Mouse (Mus musculus): ENCODE data around the gene Calcoco2. TPM values are rescaled to one million over a fixed set of nuclear protein-coding genes. Genes with fewer than 3 reads are reported as not detected.

Gene Calcoco2
- polyA plus RNA-seq, 1 experiment from 2014 or later: not detected

DNA sequence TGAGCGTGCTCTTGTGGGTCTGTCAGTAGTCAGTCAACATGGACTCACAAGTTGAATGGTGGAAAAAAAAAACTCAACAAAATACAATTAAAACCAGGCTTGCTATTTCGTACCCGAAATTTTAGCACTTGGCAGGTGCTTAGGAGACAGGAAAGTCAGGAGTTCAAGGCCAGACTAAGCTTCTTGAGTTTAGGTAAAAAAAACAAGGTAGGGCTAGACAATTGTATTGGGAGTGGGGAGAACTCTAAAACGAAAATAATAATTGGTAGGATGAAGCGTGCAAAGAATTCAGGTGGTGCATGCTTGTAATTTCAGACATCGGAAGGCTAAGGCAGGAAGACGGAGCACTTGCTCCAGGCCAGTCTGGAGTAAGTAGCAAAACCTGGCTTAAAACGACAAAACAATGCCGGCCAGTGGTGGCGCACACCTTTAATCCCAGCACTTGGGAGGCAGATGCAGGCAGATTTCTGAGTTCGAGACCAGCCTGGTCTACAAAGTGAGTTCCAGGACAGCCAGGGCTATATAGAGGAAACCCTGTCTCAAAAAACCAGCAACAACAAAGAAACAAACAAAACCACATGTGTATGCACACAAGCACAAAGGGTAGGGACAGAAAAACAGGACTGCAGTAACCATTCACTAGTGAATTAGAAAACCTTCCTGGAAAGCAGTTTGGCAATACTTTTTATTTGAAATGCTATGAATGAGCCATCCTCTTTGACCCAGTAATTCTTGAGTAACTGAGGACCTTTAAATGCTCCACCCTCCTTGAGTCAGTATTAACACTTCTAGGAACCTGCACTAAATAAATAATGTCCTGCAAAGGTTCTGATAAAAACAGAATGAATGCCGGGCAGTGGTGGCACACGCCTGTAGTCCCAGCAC, 35.3 kb downstream of the Calcoco2 start:
- no peaks in the 10 kb centered on the region for H3K27me3 ChIP-seq (ENCODE audit: control insufficient read depth, insufficient read depth, low read length)
- peak overlapping the region; percentile 45 for H3K4me2 ChIP-seq (ENCODE audit: low read depth, low read length)
- no peak for DNase-seq (ENCODE audit: low spot score)
- peaks cover 7% of the 10 kb centered on the region; the same call in 1 of the 2 replicates for H3K4me1 ChIP-seq (ENCODE audit: control insufficient read depth, insufficient read depth, low read length)
- no peak for ATAC-seq (replicated peaks; ENCODE audit: insufficient number of reproducible peaks, low FRiP score, low TSS enrichment, low read depth)
- 0 out of 2 replicates have a peak overlapping the region, but pooled peaks have one; percentile 15 for H3K9ac ChIP-seq (replicated peaks; ENCODE audit: low read length)
- H3K27ac ChIP-seq (replicated peaks; ENCODE audit: low read depth, low read length): no peak overlapping the region
- 66% methylated on average over 13 of the region's 13 CpGs for WGBS
- H3K4me3 ChIP-seq (ENCODE audit: low read depth, low read length): peak overlapping the region; percentile 27
- no peaks in the 10 kb centered on the region for H3K36me3 ChIP-seq (replicated peaks; ENCODE audit: control insufficient read depth, insufficient read depth, low read depth, low read length)
- no peaks in the 10 kb centered on the region for H3K9me3 ChIP-seq (replicated peaks; ENCODE audit: control insufficient read depth, low read length)

DNA sequence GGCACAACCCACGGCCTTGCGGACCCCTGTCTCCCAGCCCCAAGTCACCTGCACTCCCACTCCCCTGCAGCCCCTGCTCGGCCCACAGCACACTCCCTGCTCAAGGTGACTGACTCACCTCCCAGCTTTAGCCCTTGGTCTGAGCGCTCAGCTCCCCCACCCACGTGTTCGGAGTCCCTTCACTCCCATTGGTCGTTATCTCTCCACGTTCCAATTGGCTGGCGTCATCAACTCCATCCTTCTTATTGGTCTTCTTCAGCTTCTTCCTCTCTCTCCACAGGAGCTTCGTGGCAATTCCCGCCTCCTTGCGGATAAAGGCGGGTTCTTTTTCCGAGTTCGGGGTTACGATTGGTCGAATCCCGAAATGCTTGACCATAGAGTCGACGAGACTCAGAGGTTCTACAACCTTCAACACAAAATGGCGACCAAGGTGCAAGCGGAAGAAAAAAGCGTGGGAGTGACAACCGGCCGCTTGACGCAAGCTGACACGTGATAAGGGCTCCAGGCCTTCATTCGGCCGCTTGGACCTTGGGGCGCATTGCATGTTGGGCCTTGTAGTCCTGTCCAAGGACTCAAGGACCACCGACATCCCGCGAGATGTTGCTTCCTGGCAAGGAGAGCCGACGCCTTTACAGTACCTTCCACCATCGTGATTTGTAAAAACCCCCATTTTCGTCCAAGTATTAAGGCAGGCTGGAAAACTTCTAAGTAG, 36.1 kb downstream of the Calcoco2 start, which contains the start of gene Atp5g1:
Atp5g1 (minus strand) TSS at position 162 of the 712 bp plus-strand sequence.
- WGBS: under 1% methylated on average over 37 of the region's 37 CpGs
- ATAC-seq (replicated peaks; ENCODE audit: insufficient number of reproducible peaks, low FRiP score, low TSS enrichment, low read depth) (peak; percentile 96), DNase-seq (ENCODE audit: low spot score) (peak; percentile 99)
- Histone ChIP-seq H3K36me3 (replicated peaks; ENCODE audit: control insufficient read depth, insufficient read depth, low read depth, low read length) (no peaks in the 10 kb centered on the region; the same call in 1 of the 2 replicates), H3K27me3 (ENCODE audit: control insufficient read depth, insufficient read depth, low read length) (no peaks in the 10 kb centered on the region), H3K4me1 (ENCODE audit: control insufficient read depth, insufficient read depth, low read length) (peaks cover 7% of the 10 kb centered on the region; the same call in 1 of the 2 replicates), H3K27ac (replicated peaks; ENCODE audit: low read depth, low read length) (0 out of 2 replicates have a peak within 1 kb of the TSS, but pooled peaks have one; percentile 7), H3K4me3 (ENCODE audit: low read depth, low read length) (peak within 1 kb of the TSS; percentile 63), H3K9ac (replicated peaks; ENCODE audit: low read length) (peak within 1 kb of the TSS; percentile 65), H3K4me2 (ENCODE audit: low read depth, low read length) (peak within 1 kb of the TSS; percentile 70), H3K9me3 (replicated peaks; ENCODE audit: control insufficient read depth, low read length) (no peaks in the 10 kb centered on the region)

DNA sequence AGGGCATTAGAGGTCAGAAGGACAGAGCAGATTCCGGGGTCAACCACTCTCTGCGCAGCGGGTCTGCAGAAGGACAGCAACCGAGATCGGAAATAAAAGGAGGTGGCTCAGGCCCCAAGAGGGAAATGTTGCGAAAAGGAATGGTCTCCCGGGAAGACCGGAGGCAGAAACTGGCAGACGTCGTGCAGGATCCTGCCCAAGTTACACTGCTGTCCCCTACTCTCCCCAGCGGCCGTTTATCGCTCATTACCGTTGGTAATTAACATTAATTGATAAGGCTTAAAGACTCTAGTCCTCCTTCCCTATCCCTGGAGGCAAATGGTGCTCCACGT, 36.6 kb downstream of the Calcoco2 start:
- H3K36me3 ChIP-seq (replicated peaks; ENCODE audit: control insufficient read depth, insufficient read depth, low read depth, low read length): no peaks in the 10 kb centered on the region; the same call in 1 of the 2 replicates
- peak overlapping the region; percentile 65 for H3K9ac ChIP-seq (replicated peaks; ENCODE audit: low read length)
- peak overlapping the region; percentile 70 for H3K4me2 ChIP-seq (ENCODE audit: low read depth, low read length)
- H3K4me1 ChIP-seq (ENCODE audit: control insufficient read depth, insufficient read depth, low read length): peaks cover 7% of the 10 kb centered on the region; the same call in 1 of the 2 replicates
- ATAC-seq (replicated peaks; ENCODE audit: insufficient number of reproducible peaks, low FRiP score, low TSS enrichment, low read depth): no peak
- 0% methylated on average over 15 of the region's 15 CpGs for WGBS
- DNase-seq (ENCODE audit: low spot score): no peak
- H3K4me3 ChIP-seq (ENCODE audit: low read depth, low read length): peak overlapping the region; percentile 63
- no peaks in the 10 kb centered on the region for H3K27me3 ChIP-seq (ENCODE audit: control insufficient read depth, insufficient read depth, low read length)
- H3K9me3 ChIP-seq (replicated peaks; ENCODE audit: control insufficient read depth, low read length): no peaks in the 10 kb centered on the region
- 0 out of 2 replicates have a peak overlapping the region, but pooled peaks have one; percentile 7 for H3K27ac ChIP-seq (replicated peaks; ENCODE audit: low read depth, low read length)

DNA sequence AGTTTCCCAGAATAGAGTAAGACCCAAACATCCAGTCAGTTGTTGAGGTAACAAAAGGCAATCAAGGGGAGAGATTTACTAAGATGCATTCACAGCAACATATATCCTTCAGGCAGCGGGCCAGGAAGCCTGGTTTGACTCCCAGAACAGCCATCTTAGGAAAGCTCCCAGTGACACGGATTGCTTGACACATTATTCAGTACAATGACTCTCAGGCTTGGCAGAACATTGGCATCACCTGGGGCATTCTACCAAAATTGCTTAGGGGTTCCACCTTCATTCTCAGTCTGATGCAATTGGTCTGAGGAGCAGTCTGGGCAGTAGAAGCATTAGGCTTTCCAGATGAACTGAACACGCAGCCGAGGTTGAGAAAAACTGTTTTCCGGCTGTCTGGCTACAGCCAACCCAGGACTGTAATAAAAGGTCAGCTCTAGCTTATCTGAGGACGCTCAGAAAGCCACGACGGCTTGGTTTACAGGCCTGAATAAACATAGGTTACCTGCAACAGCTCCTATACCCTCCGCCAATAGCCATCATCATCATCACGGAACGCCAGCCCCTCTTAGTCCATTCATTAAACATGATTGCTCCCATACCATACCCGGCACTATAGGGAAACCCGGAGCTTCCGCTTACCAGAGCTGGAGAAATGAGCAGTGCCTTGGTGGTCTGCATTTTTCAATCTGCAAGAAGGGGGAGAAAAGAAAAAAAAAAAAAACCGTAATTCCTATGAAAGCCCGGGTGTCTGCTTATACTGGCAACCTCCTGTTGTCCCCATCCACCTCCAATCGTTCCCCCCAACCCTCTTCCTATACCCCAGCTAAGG, 37.2 kb downstream of the Calcoco2 start:
- H3K9ac ChIP-seq (replicated peaks; ENCODE audit: low read length): peak overlapping the region; percentile 65
- 24% methylated on average over 17 of the region's 17 CpGs for WGBS

DNA sequence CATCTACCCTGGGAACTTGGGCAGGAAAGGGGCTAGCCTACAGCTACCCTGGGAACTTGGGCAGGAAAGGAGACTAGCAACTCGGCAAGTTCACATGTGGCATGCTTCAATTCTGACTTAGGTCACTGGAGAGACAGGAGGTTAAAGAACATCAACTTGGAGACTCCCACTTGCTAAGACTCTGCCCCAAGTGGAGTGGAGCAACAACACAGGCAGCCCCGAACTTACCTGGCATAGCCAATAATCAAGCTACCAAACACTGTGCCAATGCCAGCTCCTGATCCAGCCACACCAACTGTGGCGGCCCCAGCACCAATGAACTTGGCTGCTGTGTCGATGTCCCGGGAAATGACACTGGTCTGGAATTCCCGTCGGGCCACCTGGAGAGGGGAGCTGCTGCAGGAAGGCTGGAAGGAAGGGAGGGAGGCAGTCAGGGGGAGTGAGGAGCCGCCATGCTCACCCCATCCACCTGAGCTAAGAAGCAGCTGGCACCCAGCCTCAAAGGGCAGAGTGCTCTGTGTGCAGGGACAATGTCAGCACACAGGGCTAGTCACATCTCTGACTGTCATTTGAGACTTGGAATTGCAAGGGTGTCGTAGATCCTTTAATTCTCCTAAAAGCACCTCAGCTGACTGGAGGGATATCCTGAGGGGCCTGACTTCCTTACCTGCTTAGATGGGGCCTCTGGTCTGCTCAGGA, 38.3 kb downstream of the Calcoco2 start:
- DNase-seq (ENCODE audit: low spot score) (no peak), ATAC-seq (replicated peaks; ENCODE audit: insufficient number of reproducible peaks, low FRiP score, low TSS enrichment, low read depth) (no peak)
- Histone ChIP-seq H3K4me2 (ENCODE audit: low read depth, low read length) (no peak overlapping the region), H3K4me3 (ENCODE audit: low read depth, low read length) (no peak overlapping the region), H3K27ac (replicated peaks; ENCODE audit: low read depth, low read length) (no peak overlapping the region), H3K36me3 (replicated peaks; ENCODE audit: control insufficient read depth, insufficient read depth, low read depth, low read length) (no peaks in the 10 kb centered on the region; the same call in 1 of the 2 replicates), H3K9me3 (replicated peaks; ENCODE audit: control insufficient read depth, low read length) (no peaks in the 10 kb centered on the region), H3K27me3 (ENCODE audit: control insufficient read depth, insufficient read depth, low read length) (no peaks in the 10 kb centered on the region), H3K4me1 (ENCODE audit: control insufficient read depth, insufficient read depth, low read length) (peaks cover 7% of the 10 kb centered on the region; the same call in 1 of the 2 replicates), H3K9ac (replicated peaks; ENCODE audit: low read length) (no peak overlapping the region)
- 71% methylated on average over 8 of the region's 9 CpGs for WGBS

More for the DNA sequence above, 37.2 kb downstream of the Calcoco2 start:
- no peaks in the 10 kb centered on the region for H3K27me3 ChIP-seq (ENCODE audit: control insufficient read depth, insufficient read depth, low read length)
- ATAC-seq (replicated peaks; ENCODE audit: insufficient number of reproducible peaks, low FRiP score, low TSS enrichment, low read depth): no peak
- H3K9me3 ChIP-seq (replicated peaks; ENCODE audit: control insufficient read depth, low read length): no peaks in the 10 kb centered on the region
- peak overlapping the region; percentile 63 for H3K4me3 ChIP-seq (ENCODE audit: low read depth, low read length)
- H3K27ac ChIP-seq (replicated peaks; ENCODE audit: low read depth, low read length): no peak overlapping the region
- H3K4me2 ChIP-seq (ENCODE audit: low read depth, low read length): peak overlapping the region; percentile 70
- no peaks in the 10 kb centered on the region; the same call in 1 of the 2 replicates for H3K36me3 ChIP-seq (replicated peaks; ENCODE audit: control insufficient read depth, insufficient read depth, low read depth, low read length)
- DNase-seq (ENCODE audit: low spot score): no peak
- peaks cover 7% of the 10 kb centered on the region; the same call in 1 of the 2 replicates for H3K4me1 ChIP-seq (ENCODE audit: control insufficient read depth, insufficient read depth, low read length)

DNA sequence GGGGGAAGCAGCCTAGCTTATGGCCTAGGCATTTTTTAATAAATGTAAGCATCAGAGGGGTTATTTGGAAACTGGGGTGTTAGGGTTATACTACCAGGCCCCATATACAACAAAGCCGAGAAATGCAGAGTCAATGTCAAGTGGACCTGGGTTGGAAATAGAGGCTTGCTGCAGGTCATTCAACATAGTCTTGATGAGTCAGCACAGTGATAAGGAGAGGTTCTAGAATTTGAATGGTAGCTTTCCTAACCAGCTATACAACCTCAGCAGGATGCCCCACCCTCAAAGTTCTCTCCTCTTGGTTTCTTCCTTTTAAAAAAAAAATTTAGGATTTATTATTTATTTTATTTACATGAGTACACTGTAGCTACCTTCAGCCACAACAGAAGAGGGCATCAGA, 40.8 kb downstream of the Calcoco2 start:
- Histone ChIP-seq H3K4me1 (ENCODE audit: control insufficient read depth, insufficient read depth, low read length) (peaks cover 7% of the 10 kb centered on the region; the same call in 1 of the 2 replicates), H3K27ac (replicated peaks; ENCODE audit: low read depth, low read length) (no peak overlapping the region), H3K27me3 (ENCODE audit: control insufficient read depth, insufficient read depth, low read length) (no peaks in the 10 kb centered on the region), H3K4me2 (ENCODE audit: low read depth, low read length) (no peak overlapping the region), H3K9ac (replicated peaks; ENCODE audit: low read length) (no peak overlapping the region), H3K9me3 (replicated peaks; ENCODE audit: control insufficient read depth, low read length) (no peaks in the 10 kb centered on the region), H3K36me3 (replicated peaks; ENCODE audit: control insufficient read depth, insufficient read depth, low read depth, low read length) (no peaks in the 10 kb centered on the region; the same call in 1 of the 2 replicates), H3K4me3 (ENCODE audit: low read depth, low read length) (no peak overlapping the region)
- WGBS: 97% methylated on average over 1 of the region's 1 CpGs
- DNase-seq (ENCODE audit: low spot score): no peak
- no peak for ATAC-seq (replicated peaks; ENCODE audit: insufficient number of reproducible peaks, low FRiP score, low TSS enrichment, low read depth)

DNA sequence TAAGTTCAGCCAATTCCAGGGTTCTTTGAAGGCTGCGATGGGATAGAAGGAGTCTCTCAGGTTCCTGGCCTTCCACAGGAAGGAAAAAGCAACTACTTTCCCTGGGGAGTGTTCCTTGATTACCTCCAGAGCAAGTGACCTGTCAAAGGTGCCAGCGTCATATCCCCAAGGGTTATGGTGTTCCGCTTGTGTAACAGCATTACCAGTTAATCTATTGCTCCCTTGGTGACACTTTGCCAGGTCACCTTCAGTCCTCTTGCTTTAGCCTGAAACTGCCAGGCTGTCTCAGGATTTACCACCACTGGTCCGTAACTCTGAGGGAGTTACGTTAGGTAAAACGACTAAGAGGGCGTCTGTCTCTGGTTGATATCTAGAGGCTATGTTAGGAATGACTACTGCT, 41.4 kb downstream of the Calcoco2 start:
- Histone ChIP-seq H3K27me3 (ENCODE audit: control insufficient read depth, insufficient read depth, low read length) (no peaks in the 10 kb centered on the region), H3K4me3 (ENCODE audit: low read depth, low read length) (no peak overlapping the region), H3K4me2 (ENCODE audit: low read depth, low read length) (no peak overlapping the region), H3K27ac (replicated peaks; ENCODE audit: low read depth, low read length) (no peak overlapping the region), H3K9ac (replicated peaks; ENCODE audit: low read length) (no peak overlapping the region), H3K4me1 (ENCODE audit: control insufficient read depth, insufficient read depth, low read length) (peaks cover 7% of the 10 kb centered on the region; the same call in 1 of the 2 replicates), H3K36me3 (replicated peaks; ENCODE audit: control insufficient read depth, insufficient read depth, low read depth, low read length) (no peaks in the 10 kb centered on the region; the same call in 1 of the 2 replicates), H3K9me3 (replicated peaks; ENCODE audit: control insufficient read depth, low read length) (no peaks in the 10 kb centered on the region)
- DNase-seq (ENCODE audit: low spot score) (no peak), ATAC-seq (replicated peaks; ENCODE audit: insufficient number of reproducible peaks, low FRiP score, low TSS enrichment, low read depth) (no peak)
- 91% methylated on average over 7 of the region's 7 CpGs for WGBS

All from embryonic facial prominence, embryonic 11.5 days (tissue).